Mouse (Mus musculus) small intestine, adult 2 months (tissue): ENCODE data around the gene Ang. TPM values are rescaled to one million over a fixed set of nuclear protein-coding genes. Genes with fewer than 3 reads are reported as not detected.
A peak's percentile ranks its signal among the peaks of the same experiment; 100 is the strongest.

Experiments
- H3K27ac ChIP-seq: fragments of 200-500 bp; 2 replicates; pipeline ENCODE4 v1.5.1; 2012; ENCODE audit warnings: low read depth, low read length, control low read depth, inconsistent platforms; ENCODE audit not compliant: insufficient read depth
- H3K27me3 ChIP-seq: fragments of 200-500 bp; 2 replicates; pipeline ENCODE4 v1.6.1; 2012; ENCODE audit warnings: mild to moderate bottlenecking, moderate library complexity, low read length, inconsistent platforms; ENCODE audit not compliant: control insufficient read depth, insufficient read depth
- H3K36me3 ChIP-seq: fragments of 200-500 bp; 2 replicates; pipeline ENCODE4 v1.6.1; 2012; ENCODE audit warnings: mild to moderate bottlenecking, low read length, control low read depth, inconsistent platforms; ENCODE audit not compliant: control insufficient read depth, insufficient read depth
- H3K4me1 ChIP-seq: fragments of 200-500 bp; 2 replicates; pipeline ENCODE4 v1.6.1; 2012; ENCODE audit warnings: low read length, inconsistent platforms, mixed read lengths; ENCODE audit not compliant: control insufficient read depth, insufficient read depth, insufficient read length
- H3K4me3 ChIP-seq: fragments of 200-500 bp; 2 replicates; pipeline ENCODE4 v1.5.1; 2012; ENCODE audit warnings: low read depth, mild to moderate bottlenecking, control low read depth, inconsistent platforms, low read length, moderate library complexity
- CTCF ChIP-seq: fragments of 200-500 bp; IDR thresholded peaks from 2 replicates; pipeline ENCODE4 v1.5.1; 2012; ENCODE audit warnings: low read depth, mild to moderate bottlenecking, control low read depth, inconsistent platforms, low read length, moderate library complexity, mixed read lengths; ENCODE audit not compliant: insufficient replicate concordance, insufficient read length; ENCODE audit errors: extremely low read depth
- POLR2A ChIP-seq: fragments of 200-500 bp; IDR thresholded peaks from 2 replicates; pipeline ENCODE4 v1.6.1; 2012; ENCODE audit warnings: low read depth, mild to moderate bottlenecking, control low read depth, inconsistent platforms, low read length, moderate library complexity
- WGBS: fragments of 180-500 bp; shearing (Covaris S2); methylation state at CpG from one replicate; pipeline ENCODE4 v1.1.7; 2018; 5-methylcytosine and 5-hydroxymethylcytosine counted together
- polyA plus RNA-seq: library from polyadenylated mRNA; depleted of rRNA; stranded (reverse); fragments of >200 nt; gene quantifications from 2 replicates; pipeline ENCODE4 v1.2.3, GENCODE M21; 2012

Ang gene
- polyA plus RNA-seq, 1 experiment, result 27.1 TPM

GRCm38 (mm10) chr14:51111966-51112365 lies 21.0 kb downstream of the Ang start:
- H3K36me3 ChIP-seq, result no peaks in the 10 kb centered on the region
- H3K27me3 ChIP-seq, result no peaks in the 10 kb centered on the region
- WGBS, result 69% methylated on average over 3 of the region's 3 CpGs
- H3K27ac ChIP-seq, result no peak overlapping the region
- no peaks in the 10 kb centered on the region for H3K4me1 ChIP-seq
- TF ChIP-seq CTCF (no peak), POLR2A (no peak)
- no peak overlapping the region for H3K4me3 ChIP-seq

- WGBS, result 65% methylated on average over 9 of the region's 9 CpGs
- Histone ChIP-seq H3K27ac (no peak overlapping the region), H3K4me1 (no peaks in the 10 kb centered on the region), H3K4me3 (no peak overlapping the region), H3K27me3 (no peaks in the 10 kb centered on the region), H3K36me3 (no peaks in the 10 kb centered on the region)
- TF ChIP-seq CTCF, result no peak
- no peak for TF ChIP-seq POLR2A
These were observed 22.5 kb downstream of the Ang start for GRCm38 (mm10) chr14:51113476-51113875.

GRCm38 (mm10) chr14:51113916-51114560 lies 23.1 kb downstream of the Ang start, which contains the start of gene Eddm3b:
Gene Eddm3b (plus strand): TSS chr14:51114426.
- 72% methylated on average over 12 of the region's 12 CpGs for WGBS

GRCm38 (mm10) chr14:51125684-51126083 lies 34.7 kb downstream of the Ang start:
- Histone ChIP-seq H3K4me3 (no peak overlapping the region), H3K27ac (no peak overlapping the region), H3K36me3 (no peaks in the 10 kb centered on the region), H3K27me3 (no peaks in the 10 kb centered on the region), H3K4me1 (peaks cover 7% of the 10 kb centered on the region; the same call in 1 of the 2 replicates)
- 92% methylated on average over 6 of the region's 6 CpGs for WGBS
- TF ChIP-seq POLR2A, result no peak
- TF ChIP-seq CTCF, result no peak

More at GRCm38 (mm10) chr14:51113916-51114560, 23.1 kb downstream of the Ang start, which contains the start of gene Eddm3b:
- H3K27me3 ChIP-seq, result no peaks in the 10 kb centered on the region
- no peaks in the 10 kb centered on the region for H3K4me1 ChIP-seq
- H3K27ac ChIP-seq, result no peak within 1 kb of the TSS
- H3K4me3 ChIP-seq, result no peak within 1 kb of the TSS
- H3K36me3 ChIP-seq, result no peaks in the 10 kb centered on the region
- no peak for TF ChIP-seq CTCF

- peak overlapping the region; percentile 10; the same call in 1 of the 2 replicates for H3K27ac ChIP-seq
- WGBS, result 27% methylated on average over 2 of the region's 2 CpGs
These were observed 36.8 kb downstream of the Ang start for GRCm38 (mm10) chr14:51127648-51128258.

GRCm38 (mm10) chr14:51128775-51129623 lies 38.0 kb downstream of the Ang start:
- H3K27ac ChIP-seq, result peak overlapping the region; percentile 59
- no peaks in the 10 kb centered on the region for H3K36me3 ChIP-seq
- 60% methylated on average over 9 of the region's 9 CpGs for WGBS
- H3K4me1 ChIP-seq, result peaks cover 7% of the 10 kb centered on the region; the same call in 1 of the 2 replicates
- H3K27me3 ChIP-seq, result no peaks in the 10 kb centered on the region
- TF ChIP-seq POLR2A (no peak), CTCF (no peak)
- H3K4me3 ChIP-seq, result peak overlapping the region; percentile 55

More at GRCm38 (mm10) chr14:51127648-51128258, 36.8 kb downstream of the Ang start:
- Histone ChIP-seq H3K27me3 (no peaks in the 10 kb centered on the region), H3K4me1 (peaks cover 7% of the 10 kb centered on the region; the same call in 1 of the 2 replicates), H3K4me3 (no peak overlapping the region), H3K36me3 (no peaks in the 10 kb centered on the region)
- TF ChIP-seq POLR2A (no peak), CTCF (no peak)
